Mouse (Mus musculus) heart, embryonic 14.5 days (tissue): ENCODE results near the gene Mob2. TPM values are rescaled to one million over a fixed set of nuclear protein-coding genes. Genes with fewer than 3 reads are reported as not detected.
A peak's percentile ranks its signal among the peaks of the same experiment; 100 is the strongest.

Experiments
- ATAC-seq: fragments of 200-750 bp; cut with Nextera tagmentation; 2 replicates; pipeline ENCODE4 v1.8.0; 2017; ENCODE audit warnings: low read depth, moderate TSS enrichment; ENCODE audit not compliant: insufficient number of reproducible peaks, insufficient read depth, low FRiP score
- H3K27ac ChIP-seq, 2 experiments: fragments of 200-500 bp in 1 of 2; fragments of 300-500 bp in 1 of 2; sonication (generic) in 1 of 2; replicated peaks in 1 of 2; 2 replicates each; pipeline ENCODE4 v1.5.1; 2012 to 2014; ENCODE audit warnings: low read depth in 2 of 2, low read length in 2 of 2, control low read depth in 1 of 2, mild to moderate bottlenecking in 1 of 2, mixed read lengths in 1 of 2; ENCODE audit not compliant: control insufficient read depth in 1 of 2, insufficient read depth in 1 of 2
- H3K27me3 ChIP-seq: fragments of 300-500 bp; sonication (generic); 2 replicates; pipeline ENCODE4 v1.6.1; 2014; ENCODE audit warnings: mild to moderate bottlenecking, low read length, control low read depth; ENCODE audit not compliant: control insufficient read depth, insufficient read depth
- H3K36me3 ChIP-seq: fragments of 300-500 bp; sonication (generic); 2 replicates; pipeline ENCODE4 v1.6.1; 2014; ENCODE audit warnings: mild to moderate bottlenecking, control low read depth, low read length, mixed read lengths; ENCODE audit not compliant: control insufficient read depth, insufficient read depth
- H3K4me1 ChIP-seq, 2 experiments: fragments of 200-500 bp in 1 of 2; fragments of 300-500 bp in 1 of 2; sonication (generic) in 1 of 2; 2 replicates each; pipeline ENCODE4 v1.6.1; 2012 to 2014; ENCODE audit warnings: low read length in 2 of 2, control low read depth in 1 of 2, mixed read lengths in 1 of 2; ENCODE audit not compliant: control insufficient read depth in 2 of 2, insufficient read depth in 2 of 2
- H3K4me2 ChIP-seq: fragments of 300-500 bp; sonication (generic); 2 replicates; pipeline ENCODE4 v1.6.1; 2014; ENCODE audit warnings: mild to moderate bottlenecking, low read length
- H3K4me3 ChIP-seq, 2 experiments: fragments of 200-500 bp in 1 of 2; fragments of 300-500 bp in 1 of 2; sonication (generic) in 1 of 2; 2 replicates each; pipeline ENCODE4 v1.5.1; 2012 to 2014; ENCODE audit warnings: low read length in 2 of 2, mild to moderate bottlenecking in 2 of 2, control low read depth in 1 of 2, low read depth in 1 of 2, moderate library complexity in 1 of 2; ENCODE audit not compliant: control insufficient read depth in 1 of 2, insufficient read depth in 1 of 2
- H3K9ac ChIP-seq: fragments of 300-500 bp; sonication (generic); 2 replicates; pipeline ENCODE4 v1.6.1; 2014; ENCODE audit warnings: mild to moderate bottlenecking, low read length
- H3K9me3 ChIP-seq: fragments of 300-500 bp; sonication (generic); 2 replicates; pipeline ENCODE4 v1.6.1; 2016; ENCODE audit warnings: low read length, control low read depth; ENCODE audit not compliant: control insufficient read depth
- WGBS: fragments of 180-500 bp; shearing (Covaris S2); extraction: QIAGEN DNeasy Blood & Tissue Kit; methylation state at CpG from one replicate; pipeline ENCODE4 v1.1.7; 2014; 5-methylcytosine and 5-hydroxymethylcytosine counted together
- polyA plus RNA-seq: library from polyadenylated mRNA; unstranded; fragments of >200 nt; fragmentation: Nextera tagmentation; extraction: Ambion mirVana; gene quantifications from 2 replicates; pipeline ENCODE4 v1.2.1, GENCODE M21; 2014

The Mob2 gene
- polyA plus RNA-seq, 1 experiment from 2014 or later = 48.9 TPM

GRCm38 (mm10) chr7:142084395-142084794, 23.5 kb upstream of the Mob2 start:
- WGBS = 24% methylated on average over 5 of the region's 5 CpGs
- peak overlapping the region; percentile 22 for H3K9ac ChIP-seq
- peak overlapping the region; percentile 71 to 82 for H3K27ac ChIP-seq
- ATAC-seq = peak; percentile 17; the same call in 1 of the 2 replicates
- peak overlapping the region; percentile 2 for H3K4me2 ChIP-seq
- H3K4me3 ChIP-seq = no peak overlapping the region
- H3K4me1 ChIP-seq = peaks cover 34 to 51% of the 10 kb centered on the region in 2 experiments
- H3K27me3 ChIP-seq = peaks cover 9% of the 10 kb centered on the region; the same call in 1 of the 2 replicates
- H3K36me3 ChIP-seq = peaks cover 77% of the 10 kb centered on the region
- no peaks in the 10 kb centered on the region for H3K9me3 ChIP-seq

GRCm38 (mm10) chr7:142083588-142084317, 22.9 kb upstream of the Mob2 start:
- Histone ChIP-seq H3K9me3 (no peaks in the 10 kb centered on the region), H3K4me2 (peak overlapping the region; percentile 2), H3K36me3 (peaks cover 84% of the 10 kb centered on the region), H3K4me1 (peaks cover 28 to 45% of the 10 kb centered on the region in 2 experiments), H3K27ac (peak overlapping the region; percentile 71 to 82), H3K4me3 (no peak overlapping the region), H3K9ac (peak overlapping the region; percentile 22), H3K27me3 (peaks cover 9% of the 10 kb centered on the region; the same call in 1 of the 2 replicates)
- 32% methylated on average over 12 of the region's 12 CpGs for WGBS
- ATAC-seq = peak; percentile 55; the same call in 1 of the 2 replicates

GRCm38 (mm10) chr7:142082607-142083006, 21.7 kb upstream of the Mob2 start:
- Histone ChIP-seq H3K4me3 (no peak overlapping the region), H3K36me3 (peaks cover 75% of the 10 kb centered on the region), H3K27me3 (peaks cover 9% of the 10 kb centered on the region; the same call in 1 of the 2 replicates), H3K4me2 (no peak overlapping the region), H3K27ac (no peak overlapping the region), H3K9me3 (no peaks in the 10 kb centered on the region), H3K4me1 (peaks cover 21 to 39% of the 10 kb centered on the region in 2 experiments), H3K9ac (no peak overlapping the region)
- WGBS = 73% methylated on average over 7 of the region's 16 CpGs
- ATAC-seq = no peak

GRCm38 (mm10) chr7:142082179-142082578, 21.3 kb upstream of the Mob2 start:
- no peaks in the 10 kb centered on the region for H3K9me3 ChIP-seq
- H3K4me3 ChIP-seq = no peak overlapping the region
- no peak overlapping the region for H3K4me2 ChIP-seq
- 43% methylated on average over 34 of the region's 38 CpGs for WGBS
- H3K4me1 ChIP-seq = peaks cover 23 to 39% of the 10 kb centered on the region in 2 experiments
- H3K27ac ChIP-seq = no peak overlapping the region
- peaks cover 70% of the 10 kb centered on the region for H3K36me3 ChIP-seq
- peaks cover 9% of the 10 kb centered on the region; the same call in 1 of the 2 replicates for H3K27me3 ChIP-seq
- H3K9ac ChIP-seq = no peak overlapping the region
- no peak for ATAC-seq

- peaks cover 66% of the 10 kb centered on the region for H3K36me3 ChIP-seq
- no peak overlapping the region for H3K4me3 ChIP-seq
- WGBS = 62% methylated on average over 17 of the region's 17 CpGs
- no peak overlapping the region for H3K27ac ChIP-seq
- no peak for ATAC-seq
- peaks cover 27 to 40% of the 10 kb centered on the region in 2 experiments for H3K4me1 ChIP-seq
- no peak overlapping the region for H3K9ac ChIP-seq
- no peaks in the 10 kb centered on the region for H3K9me3 ChIP-seq
- no peak overlapping the region for H3K4me2 ChIP-seq
- peaks cover 9% of the 10 kb centered on the region; the same call in 1 of the 2 replicates for H3K27me3 ChIP-seq
Observed at GRCm38 (mm10) chr7:142081736-142082135, 20.9 kb upstream of the Mob2 start.

- Histone ChIP-seq H3K4me3 (no peak overlapping the region), H3K4me2 (no peak overlapping the region), H3K4me1 (peaks cover 24 to 37% of the 10 kb centered on the region in 2 experiments), H3K27me3 (peaks cover 9% of the 10 kb centered on the region; the same call in 1 of the 2 replicates), H3K9ac (no peak overlapping the region), H3K9me3 (no peaks in the 10 kb centered on the region), H3K27ac (no peak overlapping the region), H3K36me3 (peaks cover 57% of the 10 kb centered on the region)
- 69% methylated on average over 2 of the region's 2 CpGs for WGBS
- ATAC-seq = no peak
Observed at GRCm38 (mm10) chr7:142080876-142081275, 20.0 kb upstream of the Mob2 start.

- ATAC-seq = no peak
- Histone ChIP-seq H3K27me3 (peaks cover 9% of the 10 kb centered on the region; the same call in 1 of the 2 replicates), H3K36me3 (peaks cover 49% of the 10 kb centered on the region), H3K9ac (no peak overlapping the region), H3K4me1 (peaks cover 19 to 27% of the 10 kb centered on the region in 2 experiments), H3K4me2 (no peak overlapping the region), H3K4me3 (no peak overlapping the region), H3K27ac (no peak overlapping the region), H3K9me3 (no peaks in the 10 kb centered on the region)
- 71% methylated on average over 5 of the region's 5 CpGs for WGBS
Observed at GRCm38 (mm10) chr7:142079365-142079764, 18.5 kb upstream of the Mob2 start.
